Mouse (Mus musculus) layer of hippocampus, postnatal 25 days (tissue): ENCODE results near the gene Syne1. TPM values are rescaled to one million over a fixed set of nuclear protein-coding genes. Genes with fewer than 3 reads are reported as not detected.
A peak's percentile ranks its signal among the peaks of the same experiment; 100 is the strongest.

Experiments
- DNase-seq, 2 experiments: peaks; one replicate each; pipeline ENCODE4 v3.0.0; 2022; ENCODE audit warnings: mixed read lengths in 2 of 2, low spot score in 1 of 2; ENCODE audit errors: extremely low spot score in 1 of 2
- total RNA-seq, 2 experiments: library from RNA; stranded (reverse); gene quantifications; 2 replicates each; pipeline ENCODE4 v1.2.3; 2021

The Syne1 gene
- total RNA-seq, 2 experiments from 2014 or later = 241 to 279 TPM

- DNase-seq = peak in 1 of 2 experiments; percentile 38
Observed at GRCm38 (mm10) chr10:5227395-5228076, 323.7 kb downstream of the Syne1 start.

- no peak for DNase-seq
Observed at GRCm38 (mm10) chr10:5215943-5216342, 335.3 kb downstream of the Syne1 start.

- DNase-seq = no peak
Observed at GRCm38 (mm10) chr10:5207905-5208641, 343.2 kb downstream of the Syne1 start.

GRCm38 (mm10) chr10:5205977-5206376 lies 345.3 kb downstream of the Syne1 start:
- no peak for DNase-seq

GRCm38 (mm10) chr10:5205570-5205969 lies 345.7 kb downstream of the Syne1 start:
- DNase-seq = no peak

GRCm38 (mm10) chr10:5203837-5204236 lies 347.4 kb downstream of the Syne1 start:
- DNase-seq = peak; percentile 40 to 50

- DNase-seq = no peak
Observed at GRCm38 (mm10) chr10:5197356-5197755, 353.9 kb downstream of the Syne1 start.

GRCm38 (mm10) chr10:5196267-5196666 lies 355.0 kb downstream of the Syne1 start:
- no peak for DNase-seq

- no peak for DNase-seq
Observed at GRCm38 (mm10) chr10:5195288-5195687, 356.0 kb downstream of the Syne1 start.

GRCm38 (mm10) chr10:5194671-5195234 lies 356.5 kb downstream of the Syne1 start:
- peak; percentile 31 to 56 for DNase-seq

GRCm38 (mm10) chr10:5194081-5194670 lies 357.1 kb downstream of the Syne1 start:
- DNase-seq = peak in 1 of 2 experiments; percentile 11

GRCm38 (mm10) chr10:5192861-5193490 lies 358.3 kb downstream of the Syne1 start:
- DNase-seq = no peak

- DNase-seq = no peak
Observed at GRCm38 (mm10) chr10:5190756-5191155, 360.5 kb downstream of the Syne1 start.

- DNase-seq = no peak
Observed at GRCm38 (mm10) chr10:5188890-5189289, 362.4 kb downstream of the Syne1 start.

- DNase-seq = no peak
Observed at GRCm38 (mm10) chr10:5185156-5186083, 365.9 kb downstream of the Syne1 start.

GRCm38 (mm10) chr10:5181771-5182176 lies 369.5 kb downstream of the Syne1 start:
- DNase-seq = no peak

GRCm38 (mm10) chr10:5179891-5180290 lies 371.4 kb downstream of the Syne1 start:
- DNase-seq = no peak

- no peak for DNase-seq
Observed at GRCm38 (mm10) chr10:5177446-5178015, 373.8 kb downstream of the Syne1 start.

- no peak for DNase-seq
Observed at GRCm38 (mm10) chr10:5176371-5176770, 374.9 kb downstream of the Syne1 start.
